Mouse (Mus musculus) lung, embryonic 14.5 days (tissue): ENCODE results near the gene Tradd. TPM values are rescaled to one million over a fixed set of nuclear protein-coding genes. Genes with fewer than 3 reads are reported as not detected.

Experiments
- ATAC-seq: fragments of 200-750 bp; cut with Nextera tagmentation; 2 replicates; pipeline ENCODE4 v1.8.0; 2017; ENCODE audit warnings: mild to moderate bottlenecking, moderate TSS enrichment, moderate library complexity; ENCODE audit not compliant: insufficient read depth
- DNase-seq: peaks from one replicate; pipeline ENCODE4 v3.0.0-alpha.2; 2015
- H3K27ac ChIP-seq: fragments of 300-500 bp; sonication (generic); 2 replicates; pipeline ENCODE4 v1.5.1; 2014; ENCODE audit warnings: low read depth, mild to moderate bottlenecking, moderate library complexity
- H3K27me3 ChIP-seq: fragments of 300-500 bp; sonication (generic); 2 replicates; pipeline ENCODE4 v1.6.1; 2014; ENCODE audit warnings: low read length, control low read depth; ENCODE audit not compliant: insufficient read depth
- H3K36me3 ChIP-seq: fragments of 300-500 bp; sonication (generic); 2 replicates; pipeline ENCODE4 v1.6.1; 2014; ENCODE audit warnings: control low read depth; ENCODE audit not compliant: insufficient read depth
- H3K4me1 ChIP-seq: fragments of 300-500 bp; sonication (generic); 2 replicates; pipeline ENCODE4 v1.6.1; 2014; ENCODE audit warnings: antibody characterized with exemption, control low read depth; ENCODE audit not compliant: insufficient read depth
- H3K4me2 ChIP-seq: fragments of 300-500 bp; sonication (generic); 2 replicates; pipeline ENCODE4 v1.6.1; 2014; ENCODE audit warnings: mild to moderate bottlenecking
- H3K4me3 ChIP-seq: fragments of 300-500 bp; sonication (generic); 2 replicates; pipeline ENCODE4 v1.5.1; 2014; ENCODE audit warnings: low read depth, low read length
- H3K9ac ChIP-seq: fragments of 300-500 bp; sonication (generic); 2 replicates; pipeline ENCODE4 v1.6.1; 2014
- H3K9me3 ChIP-seq: fragments of 300-500 bp; sonication (generic); 2 replicates; pipeline ENCODE4 v1.6.1; 2016; ENCODE audit warnings: low read depth, low read length, control low read depth
- CTCF ChIP-seq: IDR thresholded peaks from 2 replicates; pipeline ENCODE4 v1.5.1; 2016; ENCODE audit warnings: antibody characterized with exemption, low read depth
- WGBS: fragments of 180-500 bp; shearing (Covaris S2); extraction: QIAGEN DNeasy Blood & Tissue Kit; methylation state at CpG from one replicate; pipeline ENCODE4 v1.1.7; 2014; 5-methylcytosine and 5-hydroxymethylcytosine counted together
- polyA plus RNA-seq: library from polyadenylated mRNA; unstranded; fragments of >200 nt; fragmentation: Nextera tagmentation; extraction: Ambion mirVana; gene quantifications from 2 replicates; pipeline ENCODE4 v1.2.1, GENCODE M21; 2014

Tradd gene
- polyA plus RNA-seq, 1 experiment from 2014 or later: 24.3 TPM

GRCm38 (mm10) chr8:105308428-105308827, 44.0 kb upstream of the Tradd start:
- ATAC-seq (no peak), DNase-seq (no peak)
- no peak for TF ChIP-seq CTCF
- Histone ChIP-seq H3K4me2 (no peak overlapping the region), H3K27ac (no peak overlapping the region), H3K4me3 (no peak overlapping the region), H3K9ac (no peak overlapping the region), H3K27me3 (no peaks in the 10 kb centered on the region), H3K4me1 (peaks cover 21% of the 10 kb centered on the region), H3K9me3 (no peaks in the 10 kb centered on the region), H3K36me3 (peaks cover 73% of the 10 kb centered on the region)
- 92% methylated on average over 10 of the region's 10 CpGs for WGBS

DNA sequence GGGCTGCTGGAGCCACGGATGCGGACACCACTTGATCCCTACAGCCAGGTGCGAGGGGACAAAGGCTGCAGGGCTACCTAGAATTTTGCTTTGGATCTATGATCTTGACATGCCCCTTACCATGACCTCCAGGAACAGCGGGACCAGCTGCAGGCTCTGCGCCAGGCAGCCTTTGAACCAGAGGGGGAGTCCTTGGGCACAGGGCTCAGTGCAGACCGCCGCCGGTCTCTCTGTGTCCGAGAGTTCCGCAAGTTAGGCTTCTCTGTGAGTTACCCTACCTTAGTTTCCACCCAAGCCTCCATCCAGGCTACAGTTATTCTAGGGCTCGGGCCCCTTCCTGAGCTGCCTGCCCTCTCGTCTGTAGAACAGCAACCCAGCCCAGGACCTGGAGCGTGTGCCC, 43.3 kb upstream of the Tradd start:
- no peaks in the 10 kb centered on the region for H3K27me3 ChIP-seq

GRCm38 (mm10) chr8:105306146-105306691, 41.8 kb upstream of the Tradd start:
- peak overlapping the region; percentile 63 for H3K4me2 ChIP-seq
- H3K4me3 ChIP-seq: peak overlapping the region; percentile 37
- peaks cover 21% of the 10 kb centered on the region for H3K4me1 ChIP-seq
- peaks cover 73% of the 10 kb centered on the region for H3K36me3 ChIP-seq
- H3K27me3 ChIP-seq: no peaks in the 10 kb centered on the region
- WGBS: 30% methylated on average over 5 of the region's 5 CpGs
- DNase-seq: no peak
- 0 out of 2 replicates have a peak, but pooled peaks have one; percentile 9 for TF ChIP-seq CTCF
- H3K9me3 ChIP-seq: no peaks in the 10 kb centered on the region
- ATAC-seq: peak; percentile 33
- peak overlapping the region; percentile 81; the same call in 1 of the 2 replicates for H3K27ac ChIP-seq
- H3K9ac ChIP-seq: peak overlapping the region; percentile 48

More for the DNA sequence above, 43.3 kb upstream of the Tradd start:
- 91% methylated on average over 13 of the region's 13 CpGs for WGBS
- Histone ChIP-seq H3K4me2 (no peak overlapping the region), H3K4me3 (no peak overlapping the region), H3K9me3 (no peaks in the 10 kb centered on the region), H3K9ac (no peak overlapping the region), H3K4me1 (peaks cover 21% of the 10 kb centered on the region), H3K36me3 (peaks cover 73% of the 10 kb centered on the region), H3K27ac (no peak overlapping the region)
- DNase-seq (no peak), ATAC-seq (no peak)
- no peak for TF ChIP-seq CTCF

- peak; percentile 71 for DNase-seq
- Histone ChIP-seq H3K4me1 (peaks cover 21% of the 10 kb centered on the region), H3K36me3 (peaks cover 79% of the 10 kb centered on the region), H3K9ac (peak within 1 kb of the TSS; percentile 48), H3K4me2 (peak within 1 kb of the TSS; percentile 63), H3K4me3 (peak within 1 kb of the TSS; percentile 37), H3K27me3 (no peaks in the 10 kb centered on the region), H3K27ac (peak within 1 kb of the TSS; percentile 81), H3K9me3 (no peaks in the 10 kb centered on the region)
- peak; percentile 84 for ATAC-seq
- TF ChIP-seq CTCF: peak; percentile 26; the same call in 1 of the 2 replicates
- WGBS: 5% methylated on average over 30 of the region's 30 CpGs
Observed at GRCm38 (mm10) chr8:105305211-105306145, 41.1 kb upstream of the Tradd start, which contains the start of gene Elmo3. Gene Elmo3, plus strand, starts transcription at chr8:105305601.

GRCm38 (mm10) chr8:105304325-105305210, 40.2 kb upstream of the Tradd start:
- ATAC-seq (peak; percentile 16), DNase-seq (peak; percentile 64)
- Histone ChIP-seq H3K4me3 (0 out of 2 replicates have a peak overlapping the region, but pooled peaks have one; percentile 37), H3K9me3 (no peaks in the 10 kb centered on the region), H3K9ac (no peak overlapping the region), H3K27me3 (no peaks in the 10 kb centered on the region), H3K4me2 (peak overlapping the region; percentile 63; the same call in 1 of the 2 replicates), H3K27ac (peak overlapping the region; percentile 81; the same call in 1 of the 2 replicates), H3K36me3 (peaks cover 81% of the 10 kb centered on the region), H3K4me1 (peaks cover 21% of the 10 kb centered on the region)
- 44% methylated on average over 9 of the region's 9 CpGs for WGBS
- TF ChIP-seq CTCF: no peak

DNA sequence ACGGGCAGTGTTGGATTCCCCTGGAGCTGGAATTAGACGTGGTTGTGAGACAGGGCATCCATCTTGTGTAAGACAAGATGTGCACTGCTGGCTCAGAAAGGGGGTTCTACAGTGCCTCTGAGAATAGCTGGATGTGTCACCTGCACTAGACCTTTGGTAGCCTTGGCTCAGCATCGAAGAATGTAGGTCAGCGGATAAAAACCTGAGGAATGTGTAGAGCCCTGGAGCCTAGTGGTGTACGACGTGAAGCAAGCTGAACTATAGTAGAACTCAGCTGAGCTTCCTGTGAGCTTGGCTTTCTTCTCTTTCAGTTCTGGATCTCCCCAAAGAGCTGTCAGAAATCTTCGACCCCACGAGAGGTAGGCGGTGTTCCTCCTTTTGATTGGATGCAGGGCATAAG, 39.5 kb upstream of the Tradd start:
- Histone ChIP-seq H3K27ac (no peak overlapping the region; the same call in 1 of the 2 replicates), H3K4me2 (no peak overlapping the region), H3K4me1 (peaks cover 21% of the 10 kb centered on the region), H3K9ac (no peak overlapping the region), H3K27me3 (no peaks in the 10 kb centered on the region), H3K9me3 (no peaks in the 10 kb centered on the region), H3K4me3 (no peak overlapping the region), H3K36me3 (peaks cover 78% of the 10 kb centered on the region)
- DNase-seq (no peak), ATAC-seq (no peak)
- 63% methylated on average over 9 of the region's 9 CpGs for WGBS
- no peak for TF ChIP-seq CTCF
